Mouse (Mus musculus) cerebellum, adult 9-11 months (tissue): ENCODE results near the gene Med13.
A peak's percentile ranks its signal among the peaks of the same experiment; 100 is the strongest.

Experiments used
- DNase-seq: peaks from one replicate; pipeline ENCODE4 v3.0.0; 2022

The Med13 gene

DNA sequence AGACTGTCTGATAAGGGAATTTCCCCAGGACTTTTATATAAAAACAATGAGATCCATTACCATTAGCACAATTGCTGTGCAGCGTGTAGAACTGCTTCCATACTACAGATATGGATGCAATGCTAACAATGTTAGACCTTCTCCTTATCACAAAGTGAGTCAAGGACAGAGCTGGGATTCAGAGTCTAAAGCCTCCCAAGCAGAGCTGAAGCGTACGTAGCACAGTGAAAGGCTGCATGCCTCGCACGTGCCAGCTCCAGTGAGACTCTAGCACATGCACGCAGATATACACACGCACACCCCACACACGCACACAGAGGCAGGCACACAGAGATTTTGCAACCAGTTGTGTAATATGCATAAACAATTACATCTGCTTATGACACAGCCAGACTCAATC lies 71.7 kb downstream of the Med13 start:
- no peak for DNase-seq

- no peak for DNase-seq
Measured at GRCm38 (mm10) chr11:86278442-86279102, 78.8 kb downstream of the Med13 start.

- peak; percentile 93 for DNase-seq
Measured at GRCm38 (mm10) chr11:86257460-86258076, 99.8 kb downstream of the Med13 start, which contains the start of gene Ints2. TSS of gene Ints2 (minus strand) at chr11:86257575.

- DNase-seq: no peak
Measured at GRCm38 (mm10) chr11:86257054-86257453, 100.3 kb downstream of the Med13 start.

DNA sequence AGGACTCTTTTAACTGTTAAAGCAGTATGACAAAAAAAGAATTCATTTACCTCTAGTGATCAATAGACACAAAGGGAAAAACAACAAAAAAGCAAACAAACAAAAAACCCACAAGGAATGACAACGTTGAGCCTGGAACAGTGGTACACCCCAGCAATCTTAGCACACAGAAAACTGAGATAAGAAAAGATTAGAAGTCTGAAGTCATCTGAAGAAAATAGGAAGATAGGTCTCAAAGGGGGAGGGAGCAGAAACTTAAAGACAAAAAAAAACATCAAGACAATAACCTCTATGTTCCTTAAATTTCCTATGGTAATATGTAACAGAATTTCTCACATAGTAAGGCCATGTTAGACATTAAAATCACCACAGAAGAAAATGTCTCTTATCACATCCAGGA lies 104.1 kb downstream of the Med13 start:
- DNase-seq: no peak

DNA sequence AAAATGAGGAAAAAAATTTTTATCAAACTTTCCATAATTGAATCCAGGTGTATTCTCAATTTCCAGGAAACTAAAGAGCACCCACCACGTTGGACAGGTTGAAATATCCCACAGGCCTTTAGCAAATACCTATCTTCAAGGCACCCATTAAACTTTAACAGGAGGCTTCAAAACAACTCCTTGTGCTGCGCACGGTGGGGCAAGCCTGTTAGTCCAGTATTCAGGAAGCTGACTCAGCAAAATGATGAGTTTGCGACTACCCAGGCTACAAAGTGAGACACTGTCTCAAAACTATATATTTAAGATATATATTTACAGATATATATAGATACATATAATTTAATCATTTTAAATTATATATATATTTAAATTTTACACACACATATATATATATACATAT lies 125.0 kb downstream of the Med13 start:
- DNase-seq: no peak

- no peak for DNase-seq
Measured at GRCm38 (mm10) chr11:86231781-86232350, 125.5 kb downstream of the Med13 start.

DNA sequence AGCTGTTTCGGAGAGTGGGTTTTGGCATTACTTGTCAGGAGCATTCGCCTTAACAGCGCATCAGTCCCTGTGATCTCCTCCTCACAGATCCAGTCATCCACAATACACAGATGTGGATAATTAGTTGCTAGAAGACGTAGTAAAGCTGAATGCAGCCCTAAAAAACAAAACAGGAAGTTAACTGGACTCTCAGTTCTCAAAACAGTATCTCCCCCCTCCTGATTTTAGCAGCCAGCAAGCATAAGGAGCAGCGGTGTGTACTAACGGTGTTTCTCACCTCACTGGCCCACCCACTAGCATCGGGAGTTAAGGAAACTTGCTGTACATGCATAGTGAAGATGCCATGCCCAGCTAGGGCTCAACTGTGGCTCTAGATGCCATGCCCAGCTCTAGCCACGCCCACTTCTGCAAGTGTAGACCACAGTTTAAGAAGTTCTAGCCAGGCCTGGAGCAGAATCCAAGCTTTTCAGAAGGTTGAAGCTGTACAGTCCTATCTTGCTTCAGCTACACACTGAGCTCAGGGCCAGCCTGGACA lies 130.7 kb downstream of the Med13 start:
- DNase-seq: no peak

DNA sequence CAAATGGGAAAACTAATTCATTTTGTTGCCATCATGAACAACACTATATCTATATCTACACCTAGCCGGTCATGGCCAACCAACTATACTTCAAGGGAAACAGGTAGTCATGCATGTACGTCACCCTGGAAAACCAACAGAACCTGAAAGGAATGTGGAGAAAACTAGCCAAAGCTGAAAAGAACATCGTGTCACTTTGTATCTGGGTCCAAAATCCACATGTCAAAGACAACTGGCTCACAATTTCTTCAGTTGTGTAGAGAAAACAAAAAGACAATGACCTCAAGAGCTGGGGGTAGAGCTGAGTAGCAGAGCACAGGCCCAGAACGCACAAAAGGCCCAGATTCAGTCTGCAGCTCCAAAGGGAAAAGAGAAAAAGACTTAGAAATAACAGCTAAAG lies 131.6 kb downstream of the Med13 start:
- no peak for DNase-seq
